Mouse (Mus musculus): Measurements from ENCODE around the gene Fam50b. TPM values are rescaled to one million over a fixed set of nuclear protein-coding genes. Genes with fewer than 3 reads are reported as not detected.

The Fam50b gene
- polyA plus RNA-seq, 2 experiments, result 0.04 TPM; not detected in 1

- Histone ChIP-seq H3K4me1 (replicated peaks; ENCODE audit: control insufficient read depth in 2 of 2, insufficient read depth in 2 of 2, low read length in 1 of 2) (peaks cover 7 to 25% of the 10 kb centered on the region in 2 experiments), H3K27ac (no peak overlapping the region), H3K9ac (replicated peaks) (no peak overlapping the region), H3K4me3 (ENCODE audit: insufficient read depth in 1 of 2, low read depth in 2 of 2, low read length in 2 of 2) (no peak overlapping the region), H3K27me3 (ENCODE audit: control insufficient read depth, insufficient read depth, low read length) (no peaks in the 10 kb centered on the region), H3K9me3 (ENCODE audit: control insufficient read depth, low read length) (no peaks in the 10 kb centered on the region), H3K36me3 (replicated peaks; ENCODE audit: control insufficient read depth, insufficient read depth, low read depth) (no peaks in the 10 kb centered on the region), H3K4me2 (ENCODE audit: low read depth) (no peak overlapping the region)
- ATAC-seq (ENCODE audit: insufficient read depth), result no peak
- TF ChIP-seq EP300 (IDR thresholded peaks at IDR 0.05; ENCODE audit: low read depth), result no peak
- TF ChIP-seq CTCF (IDR thresholded peaks at IDR 0.05; ENCODE audit: low read depth), result no peak
- WGBS (ENCODE audit: insufficient replicate concordance), result 49% methylated on average over 5 of the region's 5 CpGs
- no peak for DNase-seq (ENCODE audit: low read depth in 3 of 3, low spot score in 3 of 3)
Observed at GRCm38 (mm10) chr13:34787546-34787945, 52.9 kb downstream of the Fam50b start.

GRCm38 (mm10) chr13:34789176-34789818 is 54.6 kb downstream of the Fam50b start:
- H3K9ac ChIP-seq (replicated peaks), result no peak overlapping the region
- TF ChIP-seq CTCF (IDR thresholded peaks at IDR 0.05; ENCODE audit: low read depth), result no peak
- no peak for TF ChIP-seq EP300 (IDR thresholded peaks at IDR 0.05; ENCODE audit: low read depth)
- H3K4me3 ChIP-seq (ENCODE audit: insufficient read depth in 1 of 2, low read depth in 2 of 2, low read length in 2 of 2), result no peak overlapping the region
- no peaks in the 10 kb centered on the region for H3K9me3 ChIP-seq (ENCODE audit: control insufficient read depth, low read length)
- ATAC-seq (ENCODE audit: insufficient read depth) (no peak), DNase-seq (ENCODE audit: low read depth in 3 of 3, low spot score in 3 of 3) (no peak)
- H3K27me3 ChIP-seq (ENCODE audit: control insufficient read depth, insufficient read depth, low read length), result no peaks in the 10 kb centered on the region
- 59% methylated on average over 3 of the region's 3 CpGs for WGBS (ENCODE audit: insufficient replicate concordance)
- no peak overlapping the region for H3K4me2 ChIP-seq (ENCODE audit: low read depth)
- no peak overlapping the region for H3K27ac ChIP-seq
- H3K4me1 ChIP-seq (replicated peaks; ENCODE audit: control insufficient read depth in 2 of 2, insufficient read depth in 2 of 2, low read length in 1 of 2), result peaks cover 7 to 29% of the 10 kb centered on the region in 2 experiments
- no peaks in the 10 kb centered on the region for H3K36me3 ChIP-seq (replicated peaks; ENCODE audit: control insufficient read depth, insufficient read depth, low read depth)

GRCm38 (mm10) chr13:34793066-34793465 is 58.4 kb downstream of the Fam50b start:
- TF ChIP-seq CTCF (IDR thresholded peaks at IDR 0.05; ENCODE audit: low read depth), result no peak
- H3K36me3 ChIP-seq (replicated peaks; ENCODE audit: control insufficient read depth, insufficient read depth, low read depth), result no peaks in the 10 kb centered on the region
- H3K9me3 ChIP-seq (ENCODE audit: control insufficient read depth, low read length), result no peaks in the 10 kb centered on the region
- DNase-seq (ENCODE audit: low read depth in 3 of 3, low spot score in 3 of 3), result no peak
- ATAC-seq (ENCODE audit: insufficient read depth), result no peak
- H3K4me2 ChIP-seq (ENCODE audit: low read depth), result no peak overlapping the region
- no peak overlapping the region for H3K4me3 ChIP-seq (ENCODE audit: insufficient read depth in 1 of 2, low read depth in 2 of 2, low read length in 2 of 2)
- WGBS (ENCODE audit: insufficient replicate concordance), result 23% methylated on average over 7 of the region's 7 CpGs
- no peak overlapping the region for H3K27ac ChIP-seq
- no peak overlapping the region for H3K9ac ChIP-seq (replicated peaks)
- no peaks in the 10 kb centered on the region for H3K27me3 ChIP-seq (ENCODE audit: control insufficient read depth, insufficient read depth, low read length)
- peaks cover 0 to 7% of the 10 kb centered on the region in 2 experiments; a peak in 1 of 4 replicates for H3K4me1 ChIP-seq (replicated peaks; ENCODE audit: control insufficient read depth in 2 of 2, insufficient read depth in 2 of 2, low read length in 1 of 2)

- Histone ChIP-seq H3K9ac (replicated peaks) (no peak overlapping the region), H3K4me2 (ENCODE audit: low read depth) (no peak overlapping the region), H3K9me3 (ENCODE audit: control insufficient read depth, low read length) (no peaks in the 10 kb centered on the region), H3K36me3 (replicated peaks; ENCODE audit: control insufficient read depth, insufficient read depth, low read depth) (no peaks in the 10 kb centered on the region), H3K4me1 (replicated peaks; ENCODE audit: control insufficient read depth in 2 of 2, insufficient read depth in 2 of 2, low read length in 1 of 2) (peaks cover 0 to 7% of the 10 kb centered on the region in 2 experiments; a peak in 1 of 4 replicates), H3K4me3 (ENCODE audit: insufficient read depth in 1 of 2, low read depth in 2 of 2, low read length in 2 of 2) (no peak overlapping the region), H3K27ac (no peak overlapping the region), H3K27me3 (ENCODE audit: control insufficient read depth, insufficient read depth, low read length) (no peaks in the 10 kb centered on the region)
- no peak for TF ChIP-seq EP300 (IDR thresholded peaks at IDR 0.05; ENCODE audit: low read depth)
- TF ChIP-seq CTCF (IDR thresholded peaks at IDR 0.05; ENCODE audit: low read depth), result peak; percentile 70
- ATAC-seq (ENCODE audit: insufficient read depth) (no peak), DNase-seq (ENCODE audit: low read depth in 3 of 3, low spot score in 3 of 3) (peak in 1 of 3 experiments; percentile 31)
- WGBS (ENCODE audit: insufficient replicate concordance), result 28% methylated on average over 2 of the region's 2 CpGs
Observed at GRCm38 (mm10) chr13:34793816-34794215, 59.2 kb downstream of the Fam50b start.

GRCm38 (mm10) chr13:34794426-34794825 is 59.8 kb downstream of the Fam50b start:
- Histone ChIP-seq H3K9ac (replicated peaks) (no peak overlapping the region), H3K27me3 (ENCODE audit: control insufficient read depth, insufficient read depth, low read length) (no peaks in the 10 kb centered on the region), H3K4me1 (replicated peaks; ENCODE audit: control insufficient read depth in 2 of 2, insufficient read depth in 2 of 2, low read length in 1 of 2) (peaks cover 0 to 7% of the 10 kb centered on the region in 2 experiments; a peak in 1 of 4 replicates), H3K4me3 (ENCODE audit: insufficient read depth in 1 of 2, low read depth in 2 of 2, low read length in 2 of 2) (no peak overlapping the region), H3K4me2 (ENCODE audit: low read depth) (no peak overlapping the region), H3K36me3 (replicated peaks; ENCODE audit: control insufficient read depth, insufficient read depth, low read depth) (no peaks in the 10 kb centered on the region), H3K27ac (no peak overlapping the region), H3K9me3 (ENCODE audit: control insufficient read depth, low read length) (no peaks in the 10 kb centered on the region)
- DNase-seq (ENCODE audit: low read depth in 3 of 3, low spot score in 3 of 3), result no peak
- WGBS (ENCODE audit: insufficient replicate concordance), result 47% methylated on average over 2 of the region's 2 CpGs
- TF ChIP-seq CTCF (IDR thresholded peaks at IDR 0.05; ENCODE audit: low read depth) (no peak), EP300 (IDR thresholded peaks at IDR 0.05; ENCODE audit: low read depth) (no peak)
- no peak for ATAC-seq (ENCODE audit: insufficient read depth)

Other genes starting within 250 kb of the Fam50b start
- gene Pxdc1, start 81.4 kb upstream of the Fam50b start, polyA plus RNA-seq (2012; rRNA removed), result 7.9 and 9.3 TPM in 2 replicates
- gene Pxdc1, start 81.4 kb upstream of the Fam50b start, polyA plus RNA-seq (2014; fragmentation: Nextera tagmentation; extraction: Ambion mirVana), result 8.1 and 10.4 TPM in 2 replicates
- 33.7 and 52.4 TPM in 2 replicates for gene Prpf4b, start 140.5 kb downstream of the Fam50b start, polyA plus RNA-seq (2012; rRNA removed)
- gene Prpf4b, start 140.5 kb downstream of the Fam50b start, polyA plus RNA-seq (2014; fragmentation: Nextera tagmentation; extraction: Ambion mirVana), result 37.2 and 43.7 TPM in 2 replicates
- gene Fam217a, start 189.5 kb downstream of the Fam50b start, polyA plus RNA-seq (2012; rRNA removed), result 0.08 and 0.17 TPM in 2 replicates
- 0.09 and 0.24 TPM in 2 replicates for gene Fam217a, start 189.5 kb downstream of the Fam50b start, polyA plus RNA-seq (2014; fragmentation: Nextera tagmentation; extraction: Ambion mirVana)
- not detected in 2 replicates for gene 4933417A18Rik, start 189.6 kb downstream of the Fam50b start, polyA plus RNA-seq (2012; rRNA removed)
- gene 4933417A18Rik, start 189.6 kb downstream of the Fam50b start, polyA plus RNA-seq (2014; fragmentation: Nextera tagmentation; extraction: Ambion mirVana), result not detected in 2 replicates
- gene Eci3, start 229.0 kb downstream of the Fam50b start, polyA plus RNA-seq (2012; rRNA removed), result 0.03 and 0.06 TPM in 2 replicates
- gene Eci3, start 229.0 kb downstream of the Fam50b start, polyA plus RNA-seq (2014; fragmentation: Nextera tagmentation; extraction: Ambion mirVana), result 0.21 TPM in 1 of 2 replicates, not detected in the other

All from liver, embryonic 14.5 days (tissue).